Mouse (Mus musculus) liver, embryonic 14.5 days (tissue): Measurements from ENCODE around the gene Gpatch2.

ENCODE experiments used
- CTCF ChIP-seq: IDR thresholded peaks from 2 replicates; pipeline ENCODE4 v1.5.1; 2016; ENCODE audit warnings: antibody characterized with exemption, low read depth, control low read depth
- EP300 ChIP-seq: IDR thresholded peaks from 2 replicates; pipeline ENCODE4 v1.6.1; 2016; ENCODE audit warnings: antibody characterized with exemption, low read depth

DNA sequence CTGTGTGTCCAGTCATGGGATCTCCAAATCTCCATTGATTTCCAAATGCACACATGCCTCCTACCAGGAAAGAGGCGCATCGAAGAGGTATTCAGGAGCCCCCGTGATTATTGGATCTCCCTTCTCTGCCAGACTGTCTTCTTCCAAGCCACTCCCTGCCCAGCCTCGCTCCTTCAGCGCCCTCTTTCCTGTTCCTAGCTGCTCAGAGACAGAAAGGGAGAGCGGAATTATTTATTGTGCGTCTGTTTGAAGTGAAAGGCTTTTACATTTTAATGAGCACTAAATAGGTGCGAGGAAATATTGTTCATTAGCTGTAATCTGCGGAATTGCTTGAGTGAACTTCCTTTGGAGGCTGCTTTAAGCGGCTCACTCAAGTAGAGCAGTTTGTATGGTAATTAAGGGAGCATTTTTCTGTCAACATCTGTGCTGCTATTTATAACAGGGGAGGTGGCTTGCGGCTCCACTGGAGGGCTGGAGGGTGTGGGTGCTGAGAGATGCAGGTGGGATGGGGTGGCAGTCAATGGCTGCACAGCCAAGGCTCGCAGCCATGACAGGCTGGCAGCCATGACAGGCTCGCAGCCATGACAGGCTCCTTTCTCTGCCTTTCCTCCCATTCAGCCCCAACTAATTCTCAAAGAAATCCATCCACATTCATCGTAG lies 162.7 kb downstream of the Gpatch2 start:
- TF ChIP-seq CTCF (no peak), EP300 (no peak)
